Mouse (Mus musculus): ENCODE measurements around the gene Gdf11. TPM values are rescaled to one million over a fixed set of nuclear protein-coding genes. Genes with fewer than 3 reads are reported as not detected.

Gdf11 gene
- total RNA-seq, 2 experiments from 2014 or later = not detected

DNA sequence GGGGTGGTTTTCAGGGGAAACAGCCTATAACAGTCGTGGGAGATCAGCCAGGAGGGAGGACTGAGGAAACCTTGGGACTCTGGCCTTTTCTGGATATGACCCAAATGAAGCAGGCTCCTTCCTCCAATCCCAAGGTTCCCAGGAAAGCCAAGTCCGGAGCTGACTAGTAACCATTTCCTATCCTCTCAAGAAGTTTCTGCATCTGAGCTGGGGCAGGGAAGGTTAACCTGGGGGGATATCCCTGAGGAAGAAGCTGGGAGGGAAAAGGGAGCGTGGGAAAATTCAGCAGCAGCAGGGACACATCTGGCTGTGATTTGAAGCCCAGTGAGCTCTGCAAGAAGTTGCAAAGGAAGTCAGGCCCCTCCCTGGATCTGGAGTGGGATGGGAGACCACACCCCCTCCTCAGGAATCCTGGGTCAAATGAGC is 29.2 kb upstream of the Gdf11 start:
- ATAC-seq (replicated peaks; ENCODE audit: low FRiP score, poor library complexity, severe bottlenecking) = no peak

DNA sequence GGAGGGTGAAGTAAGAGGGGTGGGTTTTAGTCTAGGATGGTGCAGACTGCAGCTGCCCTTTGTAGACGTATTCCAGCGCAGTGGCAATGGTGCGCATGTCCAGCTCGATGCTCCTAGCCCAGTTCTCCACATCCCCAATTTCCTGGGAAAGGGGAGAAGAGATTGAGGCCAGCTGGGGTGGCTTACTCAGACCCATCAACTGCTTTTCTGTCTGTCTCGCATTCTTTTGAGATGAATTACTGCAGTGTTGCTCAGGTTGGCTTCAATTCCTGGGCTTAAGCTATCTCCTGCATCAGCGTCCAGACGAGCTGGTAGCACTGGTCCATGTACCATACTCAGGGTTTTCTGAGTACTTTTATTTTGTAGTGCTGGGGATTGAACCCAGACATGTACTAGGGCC is 28.4 kb upstream of the Gdf11 start:
- no peak for ATAC-seq (replicated peaks; ENCODE audit: low FRiP score, poor library complexity, severe bottlenecking)

DNA sequence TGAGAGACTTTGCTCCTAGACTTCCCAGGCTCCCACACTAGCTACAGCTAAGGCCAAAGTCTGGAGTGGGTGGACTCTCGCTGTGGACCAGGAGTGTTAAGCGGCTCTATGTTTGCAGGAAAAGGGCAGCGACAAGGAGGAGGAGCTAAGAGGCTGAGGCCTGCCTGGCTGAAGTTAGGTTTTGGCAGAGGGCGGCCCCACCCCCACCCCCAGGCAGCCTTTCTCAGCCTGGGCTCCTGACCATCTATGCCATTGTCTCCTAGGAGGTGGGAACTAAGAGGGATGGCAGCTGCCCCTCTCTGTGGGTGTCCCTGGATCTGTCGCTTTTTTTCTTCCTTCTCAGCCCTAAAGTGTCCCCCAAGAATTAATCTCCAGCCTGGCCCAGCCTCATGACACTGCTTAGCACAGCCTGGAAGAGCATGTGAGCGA is 27.7 kb upstream of the Gdf11 start:
- no peak for ATAC-seq (replicated peaks; ENCODE audit: low FRiP score, poor library complexity, severe bottlenecking)

DNA sequence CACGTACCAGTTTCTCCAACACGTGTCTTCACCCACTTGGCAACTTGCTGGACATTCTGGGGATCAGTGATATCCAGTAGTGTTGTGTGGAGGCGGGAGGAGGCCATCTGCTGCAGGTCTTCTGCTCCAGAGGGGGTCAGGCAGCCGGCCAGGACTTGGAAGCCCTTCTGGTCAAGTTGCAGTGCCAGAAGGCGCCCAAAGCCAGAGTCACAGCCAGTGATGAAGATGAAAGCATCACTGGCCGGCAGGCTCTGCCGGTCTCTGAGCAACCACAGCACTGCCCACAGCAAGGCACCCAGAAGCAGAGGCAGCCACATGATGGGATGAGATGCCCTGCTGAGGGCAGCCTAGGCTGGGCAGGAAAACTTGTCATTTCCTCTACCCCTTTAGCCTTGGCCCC is 26.7 kb upstream of the Gdf11 start:
- no peak for ATAC-seq (replicated peaks; ENCODE audit: low FRiP score, poor library complexity, severe bottlenecking)

DNA sequence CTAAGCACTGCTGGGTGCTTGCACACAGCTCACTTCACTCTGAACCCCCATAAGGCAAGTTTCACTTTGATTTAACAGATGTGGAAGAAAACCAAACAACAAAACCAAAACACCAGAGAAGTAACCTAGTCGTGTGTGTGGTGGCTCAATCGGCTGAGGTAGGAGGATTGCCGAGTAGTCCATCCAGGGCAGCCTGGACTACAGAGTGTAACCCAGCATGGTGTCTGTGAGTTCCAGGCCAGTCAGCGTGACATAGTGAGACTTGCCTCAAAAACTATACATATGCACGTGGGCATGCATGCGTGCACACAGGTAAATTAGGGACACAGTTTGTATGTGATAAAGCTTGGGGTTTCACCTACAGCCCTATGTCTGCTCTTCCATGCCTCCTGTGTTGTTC is 25.9 kb upstream of the Gdf11 start:
- no peak for ATAC-seq (replicated peaks; ENCODE audit: low FRiP score, poor library complexity, severe bottlenecking)

DNA sequence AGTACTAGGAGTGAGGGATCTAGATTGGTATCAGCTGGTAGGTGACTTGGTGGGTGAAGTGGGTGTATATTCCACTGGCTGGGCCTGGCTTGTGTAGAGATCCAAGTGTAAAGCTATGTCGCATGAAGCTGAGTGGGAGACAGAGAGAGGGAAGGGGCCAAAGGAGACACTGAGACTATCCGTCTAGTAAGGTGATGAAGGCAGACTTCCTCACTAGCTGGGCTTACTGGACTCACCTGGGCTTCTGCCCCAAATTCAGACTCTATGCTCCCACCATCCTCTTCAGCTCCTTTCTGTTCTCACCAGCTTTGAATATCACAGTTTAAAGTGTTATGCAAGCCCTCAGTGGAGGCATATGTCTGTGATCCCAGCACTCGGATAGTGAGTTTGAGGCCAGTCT is 25.1 kb upstream of the Gdf11 start:
- ATAC-seq (replicated peaks; ENCODE audit: low FRiP score, poor library complexity, severe bottlenecking) = no peak

DNA sequence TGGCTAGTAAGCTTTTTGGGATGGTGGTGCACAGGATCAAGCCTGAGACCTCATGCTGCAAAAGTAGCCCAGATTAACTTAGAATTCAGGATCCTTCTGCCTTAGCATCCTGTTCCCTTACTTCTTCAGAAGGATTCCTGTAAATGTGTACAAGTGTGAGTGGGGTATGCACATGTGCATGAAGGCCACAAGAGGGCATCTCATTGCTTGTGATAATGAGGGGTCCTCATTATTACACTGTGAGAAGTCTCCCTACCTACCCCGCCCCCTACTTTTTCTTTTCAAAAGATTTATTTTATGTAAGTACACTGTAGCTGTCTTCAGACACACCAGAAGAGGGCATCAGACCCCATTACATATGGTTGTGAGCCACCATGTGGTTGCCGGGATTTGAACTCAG is 24.0 kb upstream of the Gdf11 start:
- no peak for ATAC-seq (replicated peaks; ENCODE audit: low FRiP score, poor library complexity, severe bottlenecking)

DNA sequence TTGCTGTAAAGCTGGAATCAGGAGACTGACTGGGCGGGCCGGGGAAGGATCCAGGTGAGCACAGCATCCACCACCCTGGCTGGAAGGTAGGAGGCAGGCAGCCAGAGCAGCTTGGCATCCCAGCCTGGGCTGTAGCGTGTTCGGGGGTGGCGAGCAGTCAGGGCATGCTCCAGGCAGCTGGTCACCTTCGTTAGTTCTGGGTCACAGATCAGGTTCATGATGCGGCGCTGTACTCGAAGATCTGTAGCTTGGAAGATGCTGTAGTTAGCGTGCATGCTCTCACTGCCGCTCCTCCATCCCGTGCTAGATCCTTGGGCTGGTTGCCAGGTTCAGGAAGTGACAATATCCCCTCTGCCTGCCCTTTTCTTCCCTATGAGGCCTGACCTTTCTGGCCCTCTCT is 22.2 kb upstream of the Gdf11 start:
- 0 out of 2 replicates have a peak, but pooled peaks have one; percentile 14 for ATAC-seq (replicated peaks; ENCODE audit: low FRiP score, poor library complexity, severe bottlenecking)

DNA sequence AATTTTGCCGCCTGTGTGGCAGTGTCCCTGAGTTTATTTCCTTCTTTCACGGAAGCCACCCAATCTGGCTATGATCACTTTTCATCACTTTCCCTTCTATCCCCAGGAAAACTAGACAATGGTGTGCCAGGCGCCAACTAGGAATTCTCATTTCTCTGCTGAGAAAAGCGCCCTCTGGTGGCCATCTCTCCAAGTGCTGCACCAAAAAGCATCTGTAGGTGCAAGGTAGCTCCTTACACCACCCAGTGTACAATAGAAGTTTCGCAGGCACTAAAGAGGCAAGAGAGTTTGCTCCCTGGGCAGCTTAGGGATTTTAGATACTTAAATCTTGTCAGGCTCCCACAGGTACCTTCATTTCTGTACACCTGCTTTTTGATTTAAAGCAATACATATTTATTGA is 21.7 kb upstream of the Gdf11 start:
- peak; percentile 80 for ATAC-seq (replicated peaks; ENCODE audit: low FRiP score, poor library complexity, severe bottlenecking)

DNA sequence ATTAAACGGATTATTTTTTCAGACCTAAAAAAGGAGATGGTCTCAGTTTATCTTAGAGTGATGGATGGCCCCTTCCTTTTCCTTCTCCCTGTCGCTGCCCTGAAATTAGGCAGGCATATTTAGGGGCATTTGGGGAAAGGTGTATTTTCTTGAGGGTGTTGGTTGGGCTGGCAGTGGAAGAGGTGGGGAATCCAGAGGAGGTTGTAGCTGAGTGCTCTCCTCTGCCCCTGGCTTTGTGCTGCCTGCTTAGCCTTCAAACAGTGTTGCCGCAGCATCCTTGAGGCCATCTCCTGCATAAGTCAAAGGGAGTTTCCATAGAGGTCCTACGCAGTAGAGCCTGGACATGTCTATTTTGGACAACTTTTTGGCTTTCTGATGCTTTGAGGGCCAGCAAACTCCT is 21.3 kb upstream of the Gdf11 start:
- ATAC-seq (replicated peaks; ENCODE audit: low FRiP score, poor library complexity, severe bottlenecking) = 0 out of 2 replicates have a peak, but pooled peaks have one; percentile 11

DNA sequence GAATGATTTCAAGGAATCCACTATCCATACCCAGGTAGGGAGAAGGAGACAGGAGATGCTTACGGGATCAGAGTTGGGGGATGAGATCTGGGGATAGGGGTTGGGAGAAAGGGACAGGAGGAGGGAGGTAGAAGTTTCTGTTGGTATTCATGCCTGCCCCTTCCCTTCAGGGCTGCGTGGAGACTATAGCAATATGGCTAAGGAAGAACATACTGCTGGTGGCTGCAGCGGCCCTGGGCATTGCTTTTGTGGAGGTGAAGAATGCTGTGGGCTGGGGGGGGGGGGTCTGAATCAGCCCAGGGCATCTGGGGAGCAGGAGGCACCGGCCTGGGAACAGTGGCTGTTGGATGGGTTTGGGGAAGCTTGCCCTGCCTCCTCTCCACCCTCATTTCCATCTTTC is 20.8 kb upstream of the Gdf11 start:
- ATAC-seq (replicated peaks; ENCODE audit: low FRiP score, poor library complexity, severe bottlenecking) = no peak

DNA sequence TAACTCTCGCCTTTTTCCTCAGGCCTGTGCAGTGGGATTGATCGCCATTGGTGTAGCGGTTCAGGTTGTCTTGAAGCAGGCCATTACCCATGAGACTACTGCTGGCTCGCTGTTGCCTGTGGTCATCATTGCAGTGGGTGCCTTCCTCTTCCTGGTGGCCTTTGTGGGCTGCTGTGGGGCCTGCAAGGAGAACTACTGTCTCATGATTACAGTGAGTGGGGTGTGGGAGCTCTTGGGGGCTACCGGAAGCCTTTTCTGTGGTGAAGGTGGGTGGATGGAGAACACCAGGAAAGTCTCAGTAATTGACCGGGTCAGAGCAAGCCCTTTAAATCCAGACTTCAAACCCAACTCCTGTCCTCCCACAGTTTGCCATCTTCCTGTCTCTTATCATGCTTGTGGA is 19.9 kb upstream of the Gdf11 start:
- ATAC-seq (replicated peaks; ENCODE audit: low FRiP score, poor library complexity, severe bottlenecking) = no peak

DNA sequence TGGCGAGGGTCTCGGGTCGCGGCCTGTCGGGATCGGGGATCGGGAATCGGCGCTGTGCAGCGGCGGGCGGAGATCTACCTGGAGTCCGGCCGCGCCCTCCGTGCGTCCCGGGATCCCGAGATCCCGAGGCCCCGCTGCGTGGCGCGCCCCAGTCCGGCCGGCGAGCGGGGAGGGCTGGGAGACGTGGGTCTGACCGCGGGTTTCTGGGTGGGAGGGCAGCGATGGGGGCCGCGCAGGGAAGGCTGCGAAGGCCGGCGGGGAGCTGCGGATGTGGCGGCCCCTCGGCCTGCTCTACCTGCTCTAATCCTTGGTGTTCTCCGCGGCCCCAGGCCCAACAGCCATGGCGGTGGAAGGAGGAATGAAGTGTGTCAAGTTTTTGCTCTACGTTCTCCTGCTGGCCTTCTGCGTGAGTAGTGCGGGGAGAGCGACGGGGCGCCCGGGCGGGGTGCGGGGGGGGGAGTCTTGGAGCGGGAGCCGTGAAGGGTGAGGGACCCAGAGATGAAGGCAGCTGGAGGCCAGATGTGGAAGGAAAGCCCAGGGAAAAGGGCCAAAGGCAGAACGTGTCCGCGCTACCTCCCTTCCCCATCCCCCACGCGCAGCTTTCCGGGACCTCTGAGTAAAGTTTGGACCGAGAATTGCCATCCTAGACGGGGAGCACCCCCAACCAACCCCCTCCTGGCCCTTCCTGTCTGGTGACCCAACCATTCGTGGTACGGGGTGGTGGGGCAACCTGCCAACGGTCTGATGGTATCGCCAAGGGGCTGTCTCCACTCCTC is 18.7 kb upstream of the Gdf11 start:
- ATAC-seq (replicated peaks; ENCODE audit: low FRiP score, poor library complexity, severe bottlenecking) = no peak

DNA sequence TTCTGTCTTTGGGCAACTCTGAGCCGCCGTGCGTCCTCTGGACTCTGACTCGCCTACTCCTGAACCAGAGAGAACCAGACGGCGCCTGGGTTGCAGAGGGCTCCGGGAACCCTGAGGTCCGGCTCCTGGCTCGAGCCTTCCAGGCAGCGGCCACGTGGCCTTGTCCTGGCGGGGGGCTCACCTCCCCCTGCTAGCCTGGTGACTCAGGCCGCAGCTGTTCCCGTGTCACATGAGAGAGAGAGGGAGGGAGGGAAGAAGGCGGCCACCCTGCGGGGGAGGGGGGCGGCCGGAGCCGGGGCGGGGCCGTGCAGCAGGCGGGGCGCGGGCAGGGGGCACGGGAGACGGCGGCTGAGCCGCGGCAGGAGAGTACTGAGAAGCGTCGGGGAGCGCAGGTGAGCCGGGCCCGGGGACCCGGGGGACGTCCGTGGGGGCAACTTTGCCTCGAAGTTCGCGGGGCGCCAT is 18.1 kb upstream of the Gdf11 start:
- no peak for ATAC-seq (replicated peaks; ENCODE audit: low FRiP score, poor library complexity, severe bottlenecking)

DNA sequence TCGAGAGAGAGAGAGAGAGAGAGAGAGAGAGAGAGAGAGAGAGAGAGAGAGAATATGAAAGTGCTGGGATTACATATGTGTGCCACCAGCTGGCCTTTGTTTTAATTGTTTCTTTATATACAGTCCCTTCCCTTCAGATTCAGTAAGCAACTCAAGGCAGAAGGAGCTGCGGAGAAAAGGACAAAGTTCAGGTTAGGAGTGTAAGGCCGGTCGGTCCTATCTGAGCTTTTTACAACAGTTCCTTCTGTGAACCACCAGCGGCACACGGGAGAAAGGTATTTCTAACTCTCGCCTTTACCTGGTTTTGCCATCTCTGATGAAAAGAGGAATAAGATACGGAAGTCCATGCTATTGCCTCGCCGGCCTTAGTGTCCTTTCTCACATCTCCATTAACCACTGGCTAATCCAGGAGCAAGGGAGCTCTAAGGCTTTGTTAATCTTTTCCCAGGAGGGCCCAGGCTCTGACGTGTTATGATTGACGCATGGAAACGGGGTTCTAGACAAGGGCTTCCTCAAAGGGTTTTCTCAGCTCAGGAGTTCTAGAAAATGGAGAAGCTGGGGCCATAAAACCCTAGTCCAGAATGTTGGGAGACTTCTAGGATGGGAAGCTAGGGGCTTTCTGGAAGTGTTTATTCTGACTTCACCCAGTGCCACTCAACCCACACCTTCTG is 17.4 kb upstream of the Gdf11 start:
- no peak for ATAC-seq (replicated peaks; ENCODE audit: low FRiP score, poor library complexity, severe bottlenecking)

DNA sequence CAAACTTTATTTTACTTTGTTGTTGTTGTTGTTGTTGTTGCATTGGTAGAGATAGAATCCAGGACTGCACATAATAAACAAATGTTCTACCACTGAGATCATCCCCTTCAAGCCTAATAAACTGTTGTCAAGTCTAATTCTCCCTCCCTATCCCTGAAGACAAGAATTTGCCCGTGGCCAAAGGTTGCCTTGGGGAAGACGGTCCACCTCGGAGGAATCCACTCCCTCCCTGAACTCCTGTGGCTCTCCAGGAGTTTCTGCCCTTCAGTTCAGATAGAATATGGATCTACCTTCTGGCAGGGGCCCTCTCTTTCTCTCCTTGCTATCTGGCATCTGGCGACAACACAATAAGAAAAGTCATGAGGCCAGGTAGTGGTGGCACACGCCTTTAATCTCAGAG is 13.3 kb upstream of the Gdf11 start:
- ATAC-seq (replicated peaks; ENCODE audit: low FRiP score, poor library complexity, severe bottlenecking) = no peak

DNA sequence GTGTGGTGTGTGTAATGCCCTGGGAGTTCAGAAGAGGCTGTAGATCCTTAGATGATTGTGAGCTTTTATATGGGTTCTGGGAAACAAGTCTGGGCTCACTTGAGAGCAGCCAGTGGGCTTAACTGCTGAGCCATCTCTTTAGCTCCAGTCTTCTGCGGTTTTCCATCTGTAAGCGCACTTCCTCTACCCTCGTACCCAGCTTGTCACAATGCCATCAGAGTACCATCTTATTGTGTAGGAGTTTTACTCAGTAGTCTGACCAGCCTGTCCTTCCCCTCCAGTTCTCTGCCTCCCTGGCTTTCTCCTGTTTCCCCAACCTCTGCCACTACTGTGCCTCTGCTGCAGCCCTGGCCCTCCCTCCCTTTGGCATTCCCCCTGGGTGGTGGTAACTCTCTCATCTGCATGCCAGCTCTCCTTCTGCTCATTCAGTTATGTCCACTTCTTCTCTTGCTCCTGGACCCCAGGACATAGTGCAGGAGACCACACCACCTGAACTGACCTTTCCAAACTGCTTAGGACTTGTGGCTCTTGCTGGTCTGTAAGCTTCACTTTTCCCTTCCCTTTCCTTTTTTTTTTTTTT is 11.0 kb upstream of the Gdf11 start:
- no peak for ATAC-seq (replicated peaks; ENCODE audit: low FRiP score, poor library complexity, severe bottlenecking)

DNA sequence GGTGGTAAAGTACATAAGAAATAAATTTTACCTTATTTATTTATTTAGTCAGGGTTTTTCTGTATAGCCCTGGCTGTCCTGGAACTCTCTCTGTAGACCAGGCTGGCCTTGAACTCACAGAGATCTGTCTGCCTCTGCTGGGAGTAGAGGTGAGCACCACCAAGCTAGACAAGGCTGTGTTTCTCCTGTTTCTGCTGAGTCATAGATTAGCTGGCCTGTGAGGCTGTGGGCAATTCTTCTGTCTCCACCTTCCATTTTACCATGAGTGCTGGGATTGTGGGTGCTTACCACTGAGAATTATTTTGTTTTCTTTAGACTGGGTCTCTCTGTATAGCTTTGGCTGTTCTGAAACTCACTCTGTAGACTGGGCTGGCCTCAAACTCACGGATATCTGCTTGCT is 9.9 kb upstream of the Gdf11 start:
- ATAC-seq (replicated peaks; ENCODE audit: low FRiP score, poor library complexity, severe bottlenecking) = 0 out of 2 replicates have a peak, but pooled peaks have one; percentile 65

DNA sequence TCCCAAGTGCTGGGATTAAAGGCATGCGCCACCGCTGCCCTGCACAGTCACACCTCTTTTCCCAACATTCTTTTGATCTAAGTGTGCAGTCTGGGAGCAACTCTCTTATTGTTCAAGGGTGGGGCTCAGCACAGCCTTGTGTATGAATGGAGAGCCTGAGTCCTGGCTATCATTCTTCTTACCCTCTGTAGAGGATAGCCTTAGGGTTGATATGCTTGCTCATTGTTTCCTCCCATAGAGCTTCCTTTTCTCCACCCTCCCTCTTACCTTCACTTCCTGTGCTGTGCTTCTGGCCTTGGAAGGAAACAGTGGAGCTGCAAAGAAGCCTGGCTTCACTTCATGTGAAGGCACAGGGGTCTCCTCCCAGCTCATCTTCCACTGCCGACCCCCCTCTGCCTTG is 9.2 kb upstream of the Gdf11 start, which contains the start of gene Cd63:
Cd63 (plus strand) TSS at position 292 of the 400 bp plus-strand sequence.
- no peak for ATAC-seq (replicated peaks; ENCODE audit: low FRiP score, poor library complexity, severe bottlenecking)

DNA sequence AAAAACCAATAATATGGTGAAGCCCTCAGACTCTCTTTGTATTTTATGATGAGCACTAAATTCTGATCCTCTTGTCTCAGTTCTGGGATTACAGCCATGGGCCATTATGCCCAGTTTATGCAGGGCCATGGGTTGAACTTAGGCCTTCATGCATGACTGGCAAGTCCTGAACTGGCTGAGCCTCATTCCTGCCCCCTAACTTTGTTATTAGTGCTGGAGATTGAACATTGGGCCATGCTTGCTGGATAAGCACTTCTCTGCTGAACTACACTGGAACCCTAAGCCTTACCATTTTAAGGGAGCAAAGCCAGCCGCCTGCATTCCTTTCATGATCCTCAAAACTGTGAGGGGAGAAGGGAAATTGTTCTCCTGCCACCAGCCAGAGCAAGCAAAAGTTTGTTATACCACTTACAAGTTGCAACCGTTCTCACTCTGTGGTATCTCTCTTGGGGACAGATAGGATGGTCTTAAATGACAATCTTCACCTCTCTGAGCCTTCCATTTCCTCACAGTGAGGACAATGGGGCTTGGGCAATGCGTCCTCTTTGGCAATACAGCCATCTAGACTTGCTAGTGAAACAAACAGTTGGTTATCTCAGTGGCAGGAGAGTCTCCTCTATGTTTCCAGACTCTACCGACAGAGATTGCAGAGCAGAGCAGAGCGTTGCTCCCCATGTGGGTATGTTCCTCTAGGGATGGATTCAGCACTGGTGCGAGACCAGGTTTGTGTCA is 8.4 kb upstream of the Gdf11 start:
- ATAC-seq (replicated peaks; ENCODE audit: low FRiP score, poor library complexity, severe bottlenecking) = no peak

Measured in erythroblast, adult 5-6 weeks (primary cell).